Mouse (Mus musculus) stomach, embryonic 14.5 days (tissue): ENCODE data around the gene Krt8. TPM values are rescaled to one million over a fixed set of nuclear protein-coding genes. Genes with fewer than 3 reads are reported as not detected.

Experiments
- ATAC-seq: fragments of 200-750 bp; cut with Nextera tagmentation; 2 replicates; pipeline ENCODE4 v1.8.0; 2017; ENCODE audit warnings: low read depth, moderate TSS enrichment; ENCODE audit not compliant: insufficient number of reproducible peaks, insufficient read depth, low FRiP score
- H3K27ac ChIP-seq: fragments of 300-500 bp; sonication (generic); 2 replicates; pipeline ENCODE4 v1.5.1; 2014; ENCODE audit warnings: mild to moderate bottlenecking, low read length, moderate library complexity, mixed read lengths
- H3K27me3 ChIP-seq: fragments of 300-500 bp; sonication (generic); 2 replicates; pipeline ENCODE4 v1.6.1; 2014; ENCODE audit warnings: low read length, control low read depth, mixed read lengths; ENCODE audit not compliant: control insufficient read depth, insufficient read depth
- H3K36me3 ChIP-seq: fragments of 300-500 bp; sonication (generic); 2 replicates; pipeline ENCODE4 v1.6.1; 2014; ENCODE audit warnings: mild to moderate bottlenecking, control low read depth, low read length, moderate library complexity, mixed read lengths; ENCODE audit not compliant: control insufficient read depth, insufficient read depth
- H3K4me1 ChIP-seq: fragments of 300-500 bp; sonication (generic); 2 replicates; pipeline ENCODE4 v1.6.1; 2014; ENCODE audit warnings: low read length, control low read depth, mixed read lengths; ENCODE audit not compliant: control insufficient read depth, insufficient read depth
- H3K4me2 ChIP-seq: fragments of 300-500 bp; sonication (generic); replicated peaks from 2 replicates; pipeline ENCODE4 v1.6.1; 2014; ENCODE audit warnings: low read depth, low read length, control low read depth
- H3K4me3 ChIP-seq: fragments of 300-500 bp; sonication (generic); 2 replicates; pipeline ENCODE4 v1.5.1; 2014; ENCODE audit warnings: low read depth, low read length, control low read depth
- H3K9ac ChIP-seq: fragments of 300-500 bp; sonication (generic); replicated peaks from 2 replicates; pipeline ENCODE4 v1.6.1; 2014; ENCODE audit warnings: low read depth, mild to moderate bottlenecking, control low read depth, low read length, moderate library complexity, mixed read lengths
- H3K9me3 ChIP-seq: fragments of 300-500 bp; sonication (generic); 2 replicates; pipeline ENCODE4 v1.6.1; 2016; ENCODE audit warnings: low read depth, low read length, control low read depth; ENCODE audit not compliant: control insufficient read depth
- WGBS: fragments of 180-500 bp; shearing (Covaris S2); extraction: QIAGEN DNeasy Blood & Tissue Kit; methylation state at CpG from one replicate; pipeline ENCODE4 v1.1.7; 2014; 5-methylcytosine and 5-hydroxymethylcytosine counted together
- polyA plus RNA-seq: library from polyadenylated mRNA; unstranded; fragments of >200 nt; fragmentation: Nextera tagmentation; extraction: Ambion mirVana; gene quantifications from 2 replicates; pipeline ENCODE4 v1.2.1, GENCODE M21; 2014

Gene Krt8
- polyA plus RNA-seq, 1 experiment from 2014 or later: 707 TPM

DNA sequence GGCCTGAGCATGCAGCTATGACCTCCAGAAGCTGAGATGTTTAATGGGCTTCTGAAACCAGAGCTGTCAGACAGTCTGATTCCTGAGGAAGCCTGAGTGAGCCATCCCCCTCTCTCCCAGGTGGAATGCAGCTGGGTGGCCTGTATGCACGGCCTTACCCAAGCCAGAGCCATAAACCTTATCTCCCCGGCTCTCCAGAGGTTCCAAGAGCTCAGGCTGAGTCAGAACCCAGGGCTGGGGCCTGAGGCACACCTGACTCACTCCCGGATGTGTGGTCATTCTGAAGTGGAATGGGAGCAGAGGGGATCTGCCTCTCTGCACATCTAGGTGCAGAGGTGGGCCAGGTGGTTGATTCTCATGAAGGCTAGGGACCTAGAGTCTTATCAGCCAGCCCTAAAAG, 11.8 kb upstream of the Krt8 start:
- WGBS: 14% methylated on average over 3 of the region's 3 CpGs
- Histone ChIP-seq H3K36me3 (no peaks in the 10 kb centered on the region), H3K4me2 (peak overlapping the region; percentile 20; the same call in 1 of the 2 replicates), H3K27ac (peak overlapping the region; percentile 93), H3K9me3 (no peaks in the 10 kb centered on the region), H3K4me1 (peaks cover 14% of the 10 kb centered on the region), H3K27me3 (no peaks in the 10 kb centered on the region), H3K9ac (no peak overlapping the region; the same call in 1 of the 2 replicates), H3K4me3 (no peak overlapping the region)
- peak; percentile 73 for ATAC-seq

DNA sequence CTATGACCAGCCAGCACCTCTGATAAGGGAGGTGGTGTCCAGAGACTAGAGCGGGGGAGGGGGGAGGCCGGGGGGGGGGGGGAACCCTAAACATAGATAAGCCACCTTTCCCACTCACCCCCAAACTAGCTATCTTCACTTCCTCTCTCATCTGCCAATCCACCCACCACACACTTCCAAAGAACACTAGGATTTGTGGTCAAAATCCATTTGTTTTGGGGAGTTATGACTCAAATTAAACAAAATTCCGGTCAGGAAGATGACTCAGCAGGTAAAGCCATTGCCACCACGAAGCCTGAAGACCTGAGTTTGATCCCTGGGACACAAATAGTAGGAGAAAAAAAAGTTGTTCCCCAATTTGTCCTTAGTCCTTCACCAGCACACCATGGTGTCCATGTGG, 10.6 kb upstream of the Krt8 start:
- no peaks in the 10 kb centered on the region for H3K36me3 ChIP-seq
- H3K9me3 ChIP-seq: no peaks in the 10 kb centered on the region
- no peaks in the 10 kb centered on the region for H3K27me3 ChIP-seq
- H3K4me2 ChIP-seq: no peak overlapping the region
- 37% methylated on average over 2 of the region's 4 CpGs for WGBS
- H3K27ac ChIP-seq: no peak overlapping the region
- no peak for ATAC-seq
- H3K4me3 ChIP-seq: no peak overlapping the region
- peaks cover 14% of the 10 kb centered on the region for H3K4me1 ChIP-seq
- H3K9ac ChIP-seq: no peak overlapping the region

DNA sequence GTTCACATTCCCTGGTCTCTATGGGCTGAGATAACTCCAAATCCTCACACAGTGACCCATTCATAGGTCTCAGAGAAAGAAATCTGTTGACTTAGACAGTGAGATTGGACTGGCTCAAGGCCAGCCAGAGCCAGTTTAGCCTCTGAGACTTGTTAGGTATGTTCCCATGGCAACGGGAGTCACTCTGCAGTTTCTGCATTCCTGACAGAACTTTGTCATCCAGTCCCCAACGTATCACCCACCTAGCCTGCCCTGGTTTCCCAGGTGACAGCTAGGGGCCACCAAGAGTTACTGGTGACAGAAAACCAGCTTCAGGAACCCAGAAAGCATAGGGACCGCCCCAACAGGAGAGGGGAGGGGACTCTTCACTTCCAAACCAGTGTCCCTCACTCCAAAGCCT, 9.4 kb upstream of the Krt8 start:
- ATAC-seq: no peak
- Histone ChIP-seq H3K36me3 (no peaks in the 10 kb centered on the region), H3K4me1 (peaks cover 14% of the 10 kb centered on the region), H3K27ac (peak overlapping the region; percentile 58; the same call in 1 of the 2 replicates), H3K27me3 (no peaks in the 10 kb centered on the region), H3K9ac (no peak overlapping the region), H3K9me3 (no peaks in the 10 kb centered on the region), H3K4me3 (no peak overlapping the region), H3K4me2 (no peak overlapping the region)
- 35% methylated on average over 3 of the region's 3 CpGs for WGBS

DNA sequence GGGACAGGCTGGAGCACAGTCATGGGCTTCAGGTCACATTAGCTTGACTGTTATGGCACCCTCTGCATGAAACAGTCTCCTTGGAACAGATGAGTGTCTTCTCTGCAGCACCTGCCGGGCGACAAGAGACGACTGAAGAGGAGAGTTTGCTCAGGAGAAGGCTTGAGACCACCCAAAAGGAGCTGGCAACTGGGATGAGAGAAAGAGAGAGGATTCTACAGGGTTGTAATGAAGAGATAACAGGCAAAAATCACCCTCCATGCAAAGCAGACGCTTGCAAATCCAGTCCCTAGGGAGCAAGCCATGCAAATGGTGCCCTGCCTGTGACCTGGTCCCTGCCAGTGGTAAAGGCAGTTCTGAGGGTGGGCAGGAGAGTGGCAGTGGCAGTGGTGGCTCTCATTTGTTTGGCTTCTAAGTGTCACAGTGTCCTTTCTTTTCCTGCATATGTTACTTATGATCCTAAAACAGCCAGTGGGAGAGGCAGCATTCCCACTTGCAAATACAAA, 8.0 kb upstream of the Krt8 start:
- H3K4me1 ChIP-seq: peaks cover 24% of the 10 kb centered on the region
- no peaks in the 10 kb centered on the region for H3K9me3 ChIP-seq
- H3K9ac ChIP-seq: no peak overlapping the region
- peak overlapping the region; percentile 33; the same call in 1 of the 2 replicates for H3K27ac ChIP-seq
- WGBS: 56% methylated on average over 4 of the region's 4 CpGs
- ATAC-seq: no peak
- H3K36me3 ChIP-seq: no peaks in the 10 kb centered on the region
- no peak overlapping the region for H3K4me3 ChIP-seq
- no peaks in the 10 kb centered on the region for H3K27me3 ChIP-seq
- no peak overlapping the region for H3K4me2 ChIP-seq

DNA sequence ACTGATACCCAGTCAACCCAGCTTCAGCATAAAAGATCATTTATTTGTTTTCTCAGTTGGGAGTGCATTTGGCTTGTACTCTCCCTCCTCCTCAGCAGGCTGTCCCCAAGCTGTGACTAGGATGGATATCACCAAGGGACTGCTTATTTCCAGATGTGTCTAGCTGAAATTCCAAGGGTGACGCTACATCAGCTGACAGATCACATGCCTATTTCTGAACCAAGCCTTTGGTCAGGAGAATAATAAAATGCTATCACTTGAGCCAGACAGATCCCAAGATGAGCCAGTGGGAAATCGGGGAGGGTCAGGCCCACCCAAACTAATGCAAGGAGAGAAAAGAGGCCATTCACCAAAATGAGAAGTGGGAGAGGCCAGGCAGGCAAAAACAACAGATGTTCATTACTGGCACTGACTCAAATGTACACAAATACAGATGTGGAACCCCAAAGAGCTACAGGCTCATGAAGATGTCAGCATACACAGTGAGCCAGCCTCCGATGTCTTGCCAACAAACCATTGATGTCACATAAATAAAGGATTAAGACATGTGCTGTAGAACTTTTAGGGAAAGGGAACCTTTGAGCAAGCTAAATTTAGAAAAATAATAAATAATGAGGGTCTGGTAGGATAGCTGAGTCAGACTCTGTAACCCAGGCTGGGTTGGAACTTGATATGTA, 6.4 kb upstream of the Krt8 start:
- no peak for ATAC-seq
- no peak overlapping the region for H3K4me2 ChIP-seq
- no peak overlapping the region for H3K9ac ChIP-seq
- H3K4me3 ChIP-seq: no peak overlapping the region
- WGBS: 44% methylated on average over 3 of the region's 3 CpGs
- peaks cover 29% of the 10 kb centered on the region for H3K4me1 ChIP-seq
- H3K27me3 ChIP-seq: no peaks in the 10 kb centered on the region
- no peaks in the 10 kb centered on the region for H3K36me3 ChIP-seq
- no peaks in the 10 kb centered on the region for H3K9me3 ChIP-seq
- H3K27ac ChIP-seq: peak overlapping the region; percentile 28; the same call in 1 of the 2 replicates

DNA sequence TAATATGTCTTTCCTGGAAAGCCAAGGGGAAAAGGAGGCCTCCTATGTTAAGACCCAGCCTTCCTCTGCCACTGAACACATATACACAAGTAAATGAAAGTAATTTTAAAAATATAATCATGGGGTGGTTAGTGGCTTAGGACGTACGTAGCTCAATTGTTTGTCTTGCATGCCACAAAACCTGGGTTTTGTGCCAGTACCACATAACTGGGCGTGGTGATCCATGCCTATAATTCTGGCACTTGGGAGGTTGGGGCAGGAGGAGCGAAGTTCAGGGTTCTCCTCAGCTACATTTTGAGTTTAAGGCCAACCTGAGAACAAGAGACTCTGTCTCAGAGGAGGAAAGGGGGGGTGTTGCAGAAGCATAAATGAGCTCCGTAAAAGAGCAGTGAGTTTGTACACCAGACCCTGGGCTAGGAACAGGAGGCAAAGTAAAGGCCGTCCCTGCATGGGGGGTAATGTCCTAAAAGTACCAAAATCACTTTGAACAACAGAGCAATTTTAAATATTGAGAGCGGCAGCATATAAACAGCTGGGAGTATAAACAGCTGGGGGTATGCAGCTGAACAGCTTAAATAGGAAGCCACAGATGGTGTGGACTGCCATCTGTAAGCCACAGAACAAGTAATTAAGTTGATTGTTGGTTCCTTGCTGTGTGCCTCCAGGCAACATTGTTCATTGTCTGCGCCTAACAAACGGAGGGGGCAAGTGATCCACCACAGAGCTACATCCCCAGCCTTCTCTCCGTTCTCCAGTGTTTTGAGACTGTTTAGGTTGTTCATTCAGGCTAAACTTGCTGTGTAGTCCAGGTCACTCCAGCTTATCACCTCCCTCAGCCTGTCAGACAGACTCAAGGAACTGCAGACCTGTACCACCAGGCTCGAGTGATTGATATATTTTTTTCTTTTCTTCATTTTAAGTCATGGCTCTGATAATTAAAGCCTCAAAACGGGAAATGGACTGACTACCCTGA, 3.1 kb upstream of the Krt8 start:
- no peak for ATAC-seq
- Histone ChIP-seq H3K27me3 (no peaks in the 10 kb centered on the region), H3K9me3 (no peaks in the 10 kb centered on the region), H3K4me1 (peaks cover 23% of the 10 kb centered on the region), H3K4me3 (no peak overlapping the region), H3K9ac (no peak overlapping the region), H3K36me3 (no peaks in the 10 kb centered on the region), H3K27ac (peak overlapping the region; percentile 88), H3K4me2 (peak overlapping the region; percentile 18; the same call in 1 of the 2 replicates)
- 48% methylated on average over 12 of the region's 12 CpGs for WGBS

DNA sequence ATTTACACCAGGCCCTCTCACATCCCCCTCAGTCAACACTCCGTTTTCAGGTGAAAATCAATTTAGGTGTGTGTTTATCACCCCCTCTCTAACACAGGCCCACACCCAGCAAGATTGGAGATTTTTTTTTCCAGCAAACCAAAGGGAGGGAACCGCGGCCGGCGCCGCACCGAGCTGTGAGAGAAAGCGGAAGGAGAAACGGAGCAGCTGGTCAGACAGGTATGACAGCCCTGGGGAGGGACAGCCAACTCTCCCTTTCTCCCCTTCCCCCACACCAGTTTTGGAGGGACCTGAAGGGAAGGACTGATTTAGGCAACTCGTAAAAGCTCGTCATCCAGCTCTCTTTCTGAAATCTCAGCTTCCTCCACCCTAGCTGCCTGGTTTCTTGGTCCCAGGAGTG, 2.0 kb upstream of the Krt8 start:
- ATAC-seq: peak; percentile 46
- WGBS: 33% methylated on average over 11 of the region's 11 CpGs
- Histone ChIP-seq H3K27me3 (no peaks in the 10 kb centered on the region), H3K4me2 (peak overlapping the region; percentile 18; the same call in 1 of the 2 replicates), H3K4me3 (no peak overlapping the region), H3K27ac (peak overlapping the region; percentile 88), H3K9ac (no peak overlapping the region; the same call in 1 of the 2 replicates), H3K4me1 (peaks cover 23% of the 10 kb centered on the region), H3K36me3 (no peaks in the 10 kb centered on the region), H3K9me3 (no peaks in the 10 kb centered on the region)

DNA sequence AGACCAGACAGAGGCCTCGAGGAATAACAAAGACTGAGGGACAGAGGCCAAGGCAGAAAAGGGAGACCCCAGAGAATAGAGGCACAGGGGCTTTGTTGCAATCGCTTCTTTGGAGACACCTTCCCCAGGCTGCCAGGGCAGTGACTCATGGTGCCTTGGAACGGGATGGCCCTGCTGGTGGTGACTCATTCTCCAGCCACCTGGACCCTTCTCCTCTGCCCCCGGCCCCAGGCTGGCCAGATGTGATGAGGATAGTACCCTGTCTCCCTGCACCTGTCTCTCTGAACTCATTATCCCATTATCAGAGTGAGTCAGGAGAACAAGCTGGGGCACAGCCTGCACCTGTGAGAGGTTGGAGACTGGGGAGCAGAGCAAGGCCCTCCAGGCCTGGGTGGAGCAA, 1.0 kb upstream of the Krt8 start:
- Histone ChIP-seq H3K9ac (no peak overlapping the region), H3K27me3 (no peaks in the 10 kb centered on the region), H3K4me3 (no peak overlapping the region), H3K9me3 (no peaks in the 10 kb centered on the region), H3K36me3 (no peaks in the 10 kb centered on the region), H3K27ac (peak overlapping the region; percentile 88), H3K4me2 (no peak overlapping the region), H3K4me1 (peaks cover 23% of the 10 kb centered on the region)
- WGBS: 56% methylated on average over 4 of the region's 4 CpGs
- no peak for ATAC-seq
